In the genomic region with DNA sequence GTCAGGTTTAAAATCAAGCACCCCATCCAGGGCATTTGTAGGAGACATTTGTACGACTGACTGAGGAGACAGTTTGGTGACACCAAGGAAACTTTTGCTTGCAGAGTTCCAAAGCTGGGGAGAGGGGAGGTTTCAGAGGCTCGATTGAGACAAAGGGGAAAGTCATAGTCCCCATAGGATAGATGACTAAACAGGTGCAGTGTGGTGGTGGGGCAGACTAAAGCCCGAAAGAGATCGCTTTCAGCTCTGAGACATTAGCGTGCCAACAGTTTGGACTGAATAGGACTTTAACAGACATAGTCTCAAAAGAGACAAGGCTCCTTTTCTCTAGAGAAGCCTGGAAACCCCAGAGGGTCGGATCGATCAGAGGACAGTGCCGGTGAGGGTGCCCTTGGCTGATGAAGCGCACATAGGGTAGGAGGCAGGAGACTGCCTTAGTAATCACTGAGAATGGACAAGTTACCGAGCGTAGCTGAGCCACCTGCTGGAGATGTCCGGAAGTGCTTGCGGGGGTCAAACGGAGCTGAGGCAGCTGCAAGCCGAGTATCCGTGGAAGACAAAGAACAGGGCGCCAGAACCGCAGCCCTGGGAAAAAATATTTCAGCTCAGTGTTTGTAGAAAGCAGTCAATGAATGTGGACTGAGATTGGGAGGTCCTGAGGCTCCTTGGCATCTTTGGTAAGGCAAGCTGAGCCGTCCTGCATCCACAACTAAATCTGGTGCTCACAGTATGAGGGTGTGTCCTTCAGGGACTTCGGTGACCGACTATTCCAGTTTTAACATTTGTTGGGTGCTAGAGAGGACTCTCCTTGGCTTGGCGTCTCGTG, we compare ENCODE assay signal across 9 mouse cellular contexts.
DNase-seq lines count a peak whose midpoint lies in the region; ATAC-seq and TF ChIP-seq lines count a peak whose summit lies in the region.
"Had no signal": no experiment of that assay in that cellular context is flagged by ENCODE, and none has a peak within 500 bp of the region (broad histone marks: within the 10 kb centered on the region; RNA-seq: fewer than 3 reads in every experiment).

No protein-coding gene starts in this region.

- ATAC-seq in cerebellum, adult (ENCODE audit: insufficient number of reproducible peaks, low FRiP score, low TSS enrichment) = peak; percentile 82
- peak; percentile 86 for ATAC-seq in limb, embryonic 14.5 days (ENCODE audit: low FRiP score, low read depth)
- ATAC-seq in midbrain, embryonic 16.5 days = peak; percentile 90
- ATAC-seq in stomach, embryonic 14.5 days (ENCODE audit: insufficient number of reproducible peaks, insufficient read depth, low FRiP score, low read depth) = no peak

- intact Hi-C loops in gastrocnemius, postnatal 36 days (cut with DNase I) = no loop called here

- peak overlapping the region; percentile 34 for H3K9ac ChIP-seq in limb, embryonic 14.5 days (ENCODE audit: low read depth, low read length, severe bottlenecking)
- peak overlapping the region; percentile 73 for H3K9ac ChIP-seq in midbrain, embryonic 16.5 days (ENCODE audit: low read depth, low read length)
- H3K9ac ChIP-seq in stomach, embryonic 14.5 days (replicated peaks; ENCODE audit: low read depth, low read length) = 0 out of 2 replicates have a peak overlapping the region, but pooled peaks have one; percentile 28

- H3K36me3 ChIP-seq in kidney, adult 2 months (ENCODE audit: control insufficient read depth, insufficient read depth, low read length) = no peaks in the 10 kb centered on the region
- H3K36me3 ChIP-seq in limb, embryonic 14.5 days (ENCODE audit: control insufficient read depth, insufficient read depth, low read length) = no peaks in the 10 kb centered on the region
- no peaks in the 10 kb centered on the region for H3K36me3 ChIP-seq in midbrain, embryonic 16.5 days (ENCODE audit: control insufficient read depth, insufficient read depth, low read length)
- no peaks in the 10 kb centered on the region for H3K36me3 ChIP-seq in stomach, embryonic 14.5 days (ENCODE audit: control insufficient read depth, insufficient read depth, low read length)
- H3K36me3 ChIP-seq: G1E had no signal

- no peaks in the 10 kb centered on the region for H3K4me1 ChIP-seq in kidney, adult 2 months (ENCODE audit: control insufficient read depth, insufficient read depth, low read length)
- H3K4me1 ChIP-seq in limb, embryonic 14.5 days (ENCODE audit: control insufficient read depth, insufficient read depth, low read length) = peaks cover 8% of the 10 kb centered on the region; the same call in 1 of the 2 replicates
- peaks cover 12% of the 10 kb centered on the region for H3K4me1 ChIP-seq in midbrain, embryonic 16.5 days (ENCODE audit: control insufficient read depth, insufficient read depth, low read length)
- H3K4me1 ChIP-seq in stomach, embryonic 14.5 days (ENCODE audit: control insufficient read depth, insufficient read depth, low read length) = peaks cover 11% of the 10 kb centered on the region; the same call in 1 of the 2 replicates

- no peak for DNase-seq in cerebellum, adult 11-12 months
- DNase-seq in cerebellum, postnatal 25 days = peak; percentile 66 to 77
- peak; percentile 40 to 49 for DNase-seq in gastrocnemius, postnatal 36 days
- peak; percentile 53 for DNase-seq in kidney, adult 2 months
- DNase-seq in limb, embryonic 14.5 days (ENCODE audit: low spot score) = peak; percentile 74

- H3K9me3 ChIP-seq in limb, embryonic 14.5 days (ENCODE audit: control insufficient read depth, low read length) = no peaks in the 10 kb centered on the region
- H3K9me3 ChIP-seq in midbrain, embryonic 16.5 days (replicated peaks; ENCODE audit: control insufficient read depth, low read length, poor library complexity, severe bottlenecking) = no peaks in the 10 kb centered on the region
- no peaks in the 10 kb centered on the region for H3K9me3 ChIP-seq in stomach, embryonic 14.5 days (ENCODE audit: control insufficient read depth, low read depth, low read length)

- no peak overlapping the region for H3K27ac ChIP-seq in kidney, adult 2 months (ENCODE audit: insufficient read depth, low read depth, low read length)
- no peak overlapping the region for H3K27ac ChIP-seq in limb, embryonic 14.5 days (replicated peaks; ENCODE audit: low read depth, low read length)
- peak overlapping the region; percentile 76 for H3K27ac ChIP-seq in midbrain, embryonic 16.5 days (ENCODE audit: low read length)
- H3K27ac ChIP-seq in stomach, embryonic 14.5 days (ENCODE audit: low read length) = no peak overlapping the region

- peak overlapping the region; percentile 50 for H3K4me2 ChIP-seq in limb, embryonic 14.5 days (replicated peaks; ENCODE audit: low read depth, low read length, severe bottlenecking)
- H3K4me2 ChIP-seq in midbrain, embryonic 16.5 days (ENCODE audit: low read length) = peak overlapping the region; percentile 64
- peak overlapping the region; percentile 48 for H3K4me2 ChIP-seq in stomach, embryonic 14.5 days (replicated peaks; ENCODE audit: low read depth, low read length)

- peak; percentile 80 for TF ChIP-seq CTCF in kidney, adult 2 months (conservative IDR thresholded peaks at IDR 0.05; ENCODE audit: insufficient read depth, insufficient read length, low read depth, low read length)

- WGBS in kidney, adult 2 months = 30% methylated on average over 23 of the region's 23 CpGs
- 27% methylated on average over 23 of the region's 23 CpGs for WGBS in limb, embryonic 14.5 days
- 27% methylated on average over 23 of the region's 23 CpGs for WGBS in midbrain, embryonic 16.5 days
- WGBS in stomach, embryonic 14.5 days = 25% methylated on average over 23 of the region's 23 CpGs

- no peak overlapping the region for H3K4me3 ChIP-seq in kidney, adult 2 months (ENCODE audit: insufficient read depth, low read depth, low read length)
- H3K4me3 ChIP-seq in limb, embryonic 14.5 days (replicated peaks; ENCODE audit: low read length) = peak overlapping the region; percentile 24
- H3K4me3 ChIP-seq in midbrain, embryonic 16.5 days (ENCODE audit: low read depth, low read length) = peak overlapping the region; percentile 39
- peak overlapping the region; percentile 25 for H3K4me3 ChIP-seq in stomach, embryonic 14.5 days (ENCODE audit: low read depth, low read length)

- no peak for TF ChIP-seq POLR2A in kidney, adult 2 months (IDR thresholded peaks at IDR 0.05; ENCODE audit: low read depth, low read length)
- TF ChIP-seq POLR2A in limb, embryonic 14.5 days (IDR thresholded peaks at IDR 0.05; ENCODE audit: borderline replicate concordance, extremely low read depth, insufficient read depth, insufficient read length) = no peak

- H3K27me3 ChIP-seq in kidney, adult 2 months (replicated peaks; ENCODE audit: control insufficient read depth, insufficient read depth, low read length) = no peaks in the 10 kb centered on the region
- H3K27me3 ChIP-seq in limb, embryonic 14.5 days (ENCODE audit: control insufficient read depth, insufficient read depth, low read length) = no peaks in the 10 kb centered on the region
- no peaks in the 10 kb centered on the region for H3K27me3 ChIP-seq in midbrain, embryonic 16.5 days (ENCODE audit: control insufficient read depth, insufficient read depth, low read depth, low read length)
- H3K27me3 ChIP-seq in stomach, embryonic 14.5 days (ENCODE audit: control insufficient read depth, insufficient read depth, low read length) = no peaks in the 10 kb centered on the region
